Mouse (Mus musculus) ES-E14 (cell line): Measurements from ENCODE around the gene Chrna9.

ENCODE experiments used
- CHD2 ChIP-seq: IDR thresholded peaks from 2 replicates; pipeline ENCODE4 v1.6.1; 2014; ENCODE audit warnings: mild to moderate bottlenecking, low read depth, low read length, inconsistent platforms
- MAFK ChIP-seq: IDR thresholded peaks from 2 replicates; pipeline ENCODE4 v1.6.1; 2014; ENCODE audit warnings: mild to moderate bottlenecking, low read depth, low read length, inconsistent platforms; ENCODE audit not compliant: insufficient read depth

- no peak for TF ChIP-seq MAFK
- no peak for TF ChIP-seq CHD2
Observed at GRCm38 (mm10) chr5:65904476-65904875, 30.2 kb upstream of the Chrna9 start.
